Mouse (Mus musculus): ENCODE data around the gene Mad2l1bp. TPM values are rescaled to one million over a fixed set of nuclear protein-coding genes. Genes with fewer than 3 reads are reported as not detected.

Mad2l1bp gene
- polyA plus RNA-seq, 1 experiment, result 43.2 TPM

- 94% methylated on average over 8 of the region's 8 CpGs for WGBS
- TF ChIP-seq CTCF (IDR thresholded peaks at IDR 0.05; ENCODE audit: borderline replicate concordance, control insufficient read depth, extremely low read depth, insufficient read depth, low read length, poor library complexity) (no peak), POLR2A (IDR thresholded peaks at IDR 0.05; ENCODE audit: control insufficient read depth, extremely low read depth, insufficient read depth, low read length, poor library complexity) (no peak)
- DNase-seq, result no peak
- H3K4me1 ChIP-seq (replicated peaks; ENCODE audit: control insufficient read depth, insufficient read depth, low read length), result peaks cover 25% of the 10 kb centered on the region
- H3K4me3 ChIP-seq (ENCODE audit: control insufficient read depth, insufficient read depth, low read length), result no peak overlapping the region
- no peaks in the 10 kb centered on the region for H3K27me3 ChIP-seq (ENCODE audit: control insufficient read depth, insufficient read depth, low read length)
- H3K27ac ChIP-seq (ENCODE audit: control insufficient read depth, insufficient read depth, low read length), result no peak overlapping the region
- peaks cover 34% of the 10 kb centered on the region for H3K36me3 ChIP-seq (ENCODE audit: control insufficient read depth, insufficient read depth, low read length)
Measured at GRCm38 (mm10) chr17:46164301-46164700, 10.9 kb upstream of the Mad2l1bp start.

GRCm38 (mm10) chr17:46162951-46163421 is 9.6 kb upstream of the Mad2l1bp start:
- no peak for TF ChIP-seq POLR2A (IDR thresholded peaks at IDR 0.05; ENCODE audit: control insufficient read depth, extremely low read depth, insufficient read depth, low read length, poor library complexity)
- no peak for TF ChIP-seq CTCF (IDR thresholded peaks at IDR 0.05; ENCODE audit: borderline replicate concordance, control insufficient read depth, extremely low read depth, insufficient read depth, low read length, poor library complexity)
- peak; percentile 75 for DNase-seq
- Histone ChIP-seq H3K27ac (ENCODE audit: control insufficient read depth, insufficient read depth, low read length) (peak overlapping the region; percentile 91), H3K36me3 (ENCODE audit: control insufficient read depth, insufficient read depth, low read length) (peaks cover 22% of the 10 kb centered on the region), H3K4me1 (replicated peaks; ENCODE audit: control insufficient read depth, insufficient read depth, low read length) (peaks cover 25% of the 10 kb centered on the region), H3K27me3 (ENCODE audit: control insufficient read depth, insufficient read depth, low read length) (no peaks in the 10 kb centered on the region), H3K4me3 (ENCODE audit: control insufficient read depth, insufficient read depth, low read length) (peak overlapping the region; percentile 43)
- 3% methylated on average over 9 of the region's 9 CpGs for WGBS

GRCm38 (mm10) chr17:46162551-46162950 is 9.2 kb upstream of the Mad2l1bp start:
- TF ChIP-seq POLR2A (IDR thresholded peaks at IDR 0.05; ENCODE audit: control insufficient read depth, extremely low read depth, insufficient read depth, low read length, poor library complexity) (no peak), CTCF (IDR thresholded peaks at IDR 0.05; ENCODE audit: borderline replicate concordance, control insufficient read depth, extremely low read depth, insufficient read depth, low read length, poor library complexity) (no peak)
- Histone ChIP-seq H3K36me3 (ENCODE audit: control insufficient read depth, insufficient read depth, low read length) (peaks cover 17% of the 10 kb centered on the region), H3K27me3 (ENCODE audit: control insufficient read depth, insufficient read depth, low read length) (no peaks in the 10 kb centered on the region), H3K4me1 (replicated peaks; ENCODE audit: control insufficient read depth, insufficient read depth, low read length) (peaks cover 25% of the 10 kb centered on the region), H3K4me3 (ENCODE audit: control insufficient read depth, insufficient read depth, low read length) (peak overlapping the region; percentile 43), H3K27ac (ENCODE audit: control insufficient read depth, insufficient read depth, low read length) (peak overlapping the region; percentile 91)
- DNase-seq, result no peak
- WGBS, result 26% methylated on average over 7 of the region's 7 CpGs

GRCm38 (mm10) chr17:46161710-46162109 is 8.4 kb upstream of the Mad2l1bp start:
- H3K27me3 ChIP-seq (ENCODE audit: control insufficient read depth, insufficient read depth, low read length), result no peaks in the 10 kb centered on the region
- peaks cover 25% of the 10 kb centered on the region for H3K4me1 ChIP-seq (replicated peaks; ENCODE audit: control insufficient read depth, insufficient read depth, low read length)

GRCm38 (mm10) chr17:46161179-46161578 is 7.8 kb upstream of the Mad2l1bp start:
- peaks cover 27% of the 10 kb centered on the region for H3K4me1 ChIP-seq (replicated peaks; ENCODE audit: control insufficient read depth, insufficient read depth, low read length)
- no peak for TF ChIP-seq CTCF (IDR thresholded peaks at IDR 0.05; ENCODE audit: borderline replicate concordance, control insufficient read depth, extremely low read depth, insufficient read depth, low read length, poor library complexity)
- no peak for TF ChIP-seq POLR2A (IDR thresholded peaks at IDR 0.05; ENCODE audit: control insufficient read depth, extremely low read depth, insufficient read depth, low read length, poor library complexity)
- H3K27ac ChIP-seq (ENCODE audit: control insufficient read depth, insufficient read depth, low read length), result peak overlapping the region; percentile 35
- DNase-seq, result no peak
- peaks cover 13% of the 10 kb centered on the region; the same call in 1 of the 2 replicates for H3K36me3 ChIP-seq (ENCODE audit: control insufficient read depth, insufficient read depth, low read length)
- H3K27me3 ChIP-seq (ENCODE audit: control insufficient read depth, insufficient read depth, low read length), result no peaks in the 10 kb centered on the region
- under 1% methylated on average over 19 of the region's 19 CpGs for WGBS
- peak overlapping the region; percentile 66 for H3K4me3 ChIP-seq (ENCODE audit: control insufficient read depth, insufficient read depth, low read length)

More at GRCm38 (mm10) chr17:46161710-46162109, 8.4 kb upstream of the Mad2l1bp start:
- H3K4me3 ChIP-seq (ENCODE audit: control insufficient read depth, insufficient read depth, low read length), result peak overlapping the region; percentile 66
- TF ChIP-seq CTCF (IDR thresholded peaks at IDR 0.05; ENCODE audit: borderline replicate concordance, control insufficient read depth, extremely low read depth, insufficient read depth, low read length, poor library complexity), result no peak
- TF ChIP-seq POLR2A (IDR thresholded peaks at IDR 0.05; ENCODE audit: control insufficient read depth, extremely low read depth, insufficient read depth, low read length, poor library complexity), result no peak
- 53% methylated on average over 9 of the region's 9 CpGs for WGBS
- H3K36me3 ChIP-seq (ENCODE audit: control insufficient read depth, insufficient read depth, low read length), result peaks cover 16% of the 10 kb centered on the region; the same call in 1 of the 2 replicates
- DNase-seq, result no peak
- peak overlapping the region; percentile 35 for H3K27ac ChIP-seq (ENCODE audit: control insufficient read depth, insufficient read depth, low read length)

GRCm38 (mm10) chr17:46160686-46161085 is 7.3 kb upstream of the Mad2l1bp start, which contains the start of gene Gtpbp2:
Gene Gtpbp2 (plus strand): TSS chr17:46161032.
- peaks cover 9% of the 10 kb centered on the region; the same call in 1 of the 2 replicates for H3K36me3 ChIP-seq (ENCODE audit: control insufficient read depth, insufficient read depth, low read length)
- H3K4me3 ChIP-seq (ENCODE audit: control insufficient read depth, insufficient read depth, low read length), result peak within 1 kb of the TSS; percentile 66
- H3K27me3 ChIP-seq (ENCODE audit: control insufficient read depth, insufficient read depth, low read length), result no peaks in the 10 kb centered on the region
- TF ChIP-seq CTCF (IDR thresholded peaks at IDR 0.05; ENCODE audit: borderline replicate concordance, control insufficient read depth, extremely low read depth, insufficient read depth, low read length, poor library complexity) (no peak), POLR2A (IDR thresholded peaks at IDR 0.05; ENCODE audit: control insufficient read depth, extremely low read depth, insufficient read depth, low read length, poor library complexity) (peak; percentile 61; the same call in 1 of the 2 replicates)
- WGBS, result 0% methylated on average over 23 of the region's 23 CpGs
- peaks cover 28% of the 10 kb centered on the region for H3K4me1 ChIP-seq (replicated peaks; ENCODE audit: control insufficient read depth, insufficient read depth, low read length)
- peak within 1 kb of the TSS; percentile 89 for H3K27ac ChIP-seq (ENCODE audit: control insufficient read depth, insufficient read depth, low read length)
- peak; percentile 97 for DNase-seq

Measured in thymus, adult 2 months (tissue).